Mouse (Mus musculus): Measurements from ENCODE around the gene Usp39. TPM values are rescaled to one million over a fixed set of nuclear protein-coding genes. Genes with fewer than 3 reads are reported as not detected.

Gene Usp39
- polyA plus RNA-seq (2012; rRNA removed): 42.2 and 47.0 TPM in 2 replicates

GRCm38 (mm10) chr6:72345074-72345567 lies at the start of gene Usp39:
TSS of gene Usp39 (minus strand) at chr6:72345184.

GRCm38 (mm10) chr6:72389941-72390771 lies 45.2 kb upstream of the Usp39 start, which contains the start of gene Vamp8:
TSS of gene Vamp8 (minus strand) at chr6:72390703.

GRCm38 (mm10) chr6:72380131-72380770 lies 35.3 kb upstream of the Usp39 start, which contains the start of gene Vamp5:
TSS of gene Vamp5 (minus strand) at chr6:72380468.

GRCm38 (mm10) chr6:72366844-72367443 lies 22.0 kb upstream of the Usp39 start, which contains the start of gene Rnf181:
TSS of gene Rnf181 (minus strand) at chr6:72366956.

GRCm38 (mm10) chr6:72355066-72355911 lies 10.3 kb upstream of the Usp39 start, which contains the start of gene Tmem150a:
TSS of gene Tmem150a (plus strand) at chr6:72355447.

GRCm38 (mm10) chr6:72347166-72347941 lies 2.4 kb upstream of the Usp39 start, which contains the start of gene 0610030E20Rik:
TSS of gene 0610030E20Rik (plus strand) at chr6:72347317.

Other genes starting within 250 kb of the Usp39 start
- 28.6 and 32.2 TPM in 2 replicates for gene St3gal5, start 247.6 kb downstream of the Usp39 start, polyA plus RNA-seq (2012; rRNA removed)
- 2.8 and 5.9 TPM in 2 replicates for gene Atoh8, start 109.6 kb downstream of the Usp39 start, polyA plus RNA-seq (2012; rRNA removed)
- 0.04 and 0.10 TPM in 2 replicates for gene Sftpb, start 40.6 kb downstream of the Usp39 start, polyA plus RNA-seq (2012; rRNA removed)
- 26.6 and 28.5 TPM in 2 replicates for gene 0610030E20Rik, start 2.1 kb upstream of the Usp39 start, polyA plus RNA-seq (2012; rRNA removed)
- 35.5 and 40.2 TPM in 2 replicates for gene Tmem150a, start 10.3 kb upstream of the Usp39 start, polyA plus RNA-seq (2012; rRNA removed)
- 83.0 and 83.4 TPM in 2 replicates for gene Rnf181, start 21.8 kb upstream of the Usp39 start, polyA plus RNA-seq (2012; rRNA removed)
- gene Vamp5, start 35.3 kb upstream of the Usp39 start, polyA plus RNA-seq (2012; rRNA removed): 14.8 and 17.8 TPM in 2 replicates
- gene Vamp8, start 45.5 kb upstream of the Usp39 start, polyA plus RNA-seq (2012; rRNA removed): 26.1 and 45.9 TPM in 2 replicates
- 20.4 and 24.2 TPM in 2 replicates for gene Ggcx, start 69.1 kb upstream of the Usp39 start, polyA plus RNA-seq (2012; rRNA removed)
- 327 and 350 TPM in 2 replicates for gene Mat2a, start 94.4 kb upstream of the Usp39 start, polyA plus RNA-seq (2012; rRNA removed)
- 1.2 and 1.3 TPM in 2 replicates for gene Sh2d6, start 176.5 kb upstream of the Usp39 start, polyA plus RNA-seq (2012; rRNA removed)
- gene Capg, start 199.2 kb upstream of the Usp39 start, polyA plus RNA-seq (2012; rRNA removed): 5.3 and 10.0 TPM in 2 replicates

Measured in central nervous system, embryonic 14 days (tissue).